Mouse (Mus musculus): ENCODE results near the gene Ogdh.

Gene Ogdh

GRCm38 (mm10) chr11:6291401-6292115, at the start of gene Ogdh:
TSS of gene Ogdh (plus strand) at chr11:6291633.
- CTCF ChIA-PET: interaction anchor here (0.5 kb wide), 1 partner anchor 355 kb away, joined by 3 read pairs; no protein-coding TSS in a partner anchor

DNA sequence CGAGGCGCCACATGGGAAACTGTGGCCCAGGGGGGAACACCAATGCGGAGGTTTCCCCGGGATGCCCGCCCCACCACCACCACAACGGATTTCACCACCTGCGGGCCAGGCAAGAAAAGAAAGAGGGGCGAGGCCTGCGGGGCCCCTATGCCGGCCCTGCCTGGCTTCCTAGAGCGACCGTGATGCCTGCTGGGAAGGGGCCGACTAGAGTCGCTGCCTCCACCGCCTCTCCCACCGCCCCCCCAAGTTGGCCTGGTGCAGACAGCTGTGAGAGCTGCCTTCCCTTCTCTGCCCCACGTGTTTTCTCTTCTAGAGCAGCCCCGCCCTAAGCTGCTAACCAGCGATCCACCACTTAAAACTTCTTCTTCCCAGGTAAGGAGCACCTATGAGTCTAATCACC, 46.7 kb upstream of the Ogdh start:
- CTCF ChIA-PET: interaction anchor here (0.7 kb wide), 1 partner anchor 30 kb away, joined by 3 read pairs; no protein-coding TSS in a partner anchor

GRCm38 (mm10) chr11:6252248-6252647, 39.2 kb upstream of the Ogdh start:
- CTCF ChIA-PET: no interaction called here

- CTCF ChIA-PET: no interaction called here
Measured at GRCm38 (mm10) chr11:6252824-6253223, 38.6 kb upstream of the Ogdh start.

- CTCF ChIA-PET: interaction anchor here (0.8 kb wide), 1 partner anchor 272 kb away, joined by 3 read pairs; no protein-coding TSS in a partner anchor
Measured at GRCm38 (mm10) chr11:6254602-6255001, 36.8 kb upstream of the Ogdh start.

- CTCF ChIA-PET: no interaction called here
Measured at GRCm38 (mm10) chr11:6256490-6257072, 34.9 kb upstream of the Ogdh start.

GRCm38 (mm10) chr11:6259413-6259812, 32.0 kb upstream of the Ogdh start:
- CTCF ChIA-PET: no interaction called here

DNA sequence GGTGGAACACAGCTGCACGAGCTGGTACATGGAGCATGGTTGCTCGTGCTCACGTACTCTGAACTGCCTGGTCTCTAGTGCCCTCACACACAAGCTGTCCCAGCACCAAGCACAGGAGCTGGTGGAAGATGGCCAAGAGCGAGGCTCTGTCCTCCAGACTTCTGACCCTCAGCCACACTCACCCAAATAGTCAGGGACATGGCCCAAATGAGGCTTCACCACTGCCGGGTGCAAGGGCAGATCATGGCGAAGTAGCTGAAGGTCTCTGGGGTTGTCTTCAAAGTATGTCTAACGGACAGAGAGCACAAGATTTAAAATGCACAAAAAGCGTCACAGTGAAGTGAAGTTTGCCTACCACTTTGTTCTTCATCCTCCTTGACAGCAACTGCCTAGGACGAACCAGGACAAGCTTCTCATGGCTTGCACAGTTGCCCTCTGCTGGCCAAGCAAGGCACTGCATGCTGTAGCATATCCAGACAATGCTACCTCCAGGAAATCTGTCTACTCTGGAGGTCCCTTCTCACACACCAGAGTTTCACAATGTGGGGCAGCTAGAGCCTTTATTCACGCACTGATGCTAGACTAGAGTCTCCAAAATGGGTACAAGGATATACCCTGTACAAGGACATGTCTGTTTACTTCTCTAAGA, 29.9 kb upstream of the Ogdh start:
- CTCF ChIA-PET: interaction anchor here (1.8 kb wide), 1 partner anchor 14 kb away, joined by 6 read pairs; the partner anchor contains the start of gene Tmed4

DNA sequence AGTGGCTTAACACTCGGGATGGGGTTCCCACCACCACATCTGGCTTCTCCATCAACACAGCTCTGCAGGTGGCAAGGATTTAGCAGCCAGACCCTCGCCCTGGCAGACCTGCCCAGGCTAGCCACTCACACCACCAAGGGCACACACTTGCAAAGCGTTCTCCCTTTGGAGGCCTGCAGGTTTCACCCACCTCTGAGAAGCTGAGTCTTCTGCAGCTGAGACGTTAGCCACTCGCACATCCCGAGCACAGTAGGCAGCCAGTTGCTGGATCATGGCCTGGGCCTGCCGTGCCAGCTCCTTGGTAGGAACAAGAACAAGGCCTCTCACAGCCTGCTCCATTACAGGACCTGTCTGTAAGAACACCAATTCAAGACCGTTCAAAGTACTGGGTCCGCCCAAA, 24.8 kb upstream of the Ogdh start:
- CTCF ChIA-PET: interaction anchor here (1.4 kb wide), 1 partner anchor 8 kb away, joined by 3 read pairs; the partner anchor contains the start of gene Tmed4

DNA sequence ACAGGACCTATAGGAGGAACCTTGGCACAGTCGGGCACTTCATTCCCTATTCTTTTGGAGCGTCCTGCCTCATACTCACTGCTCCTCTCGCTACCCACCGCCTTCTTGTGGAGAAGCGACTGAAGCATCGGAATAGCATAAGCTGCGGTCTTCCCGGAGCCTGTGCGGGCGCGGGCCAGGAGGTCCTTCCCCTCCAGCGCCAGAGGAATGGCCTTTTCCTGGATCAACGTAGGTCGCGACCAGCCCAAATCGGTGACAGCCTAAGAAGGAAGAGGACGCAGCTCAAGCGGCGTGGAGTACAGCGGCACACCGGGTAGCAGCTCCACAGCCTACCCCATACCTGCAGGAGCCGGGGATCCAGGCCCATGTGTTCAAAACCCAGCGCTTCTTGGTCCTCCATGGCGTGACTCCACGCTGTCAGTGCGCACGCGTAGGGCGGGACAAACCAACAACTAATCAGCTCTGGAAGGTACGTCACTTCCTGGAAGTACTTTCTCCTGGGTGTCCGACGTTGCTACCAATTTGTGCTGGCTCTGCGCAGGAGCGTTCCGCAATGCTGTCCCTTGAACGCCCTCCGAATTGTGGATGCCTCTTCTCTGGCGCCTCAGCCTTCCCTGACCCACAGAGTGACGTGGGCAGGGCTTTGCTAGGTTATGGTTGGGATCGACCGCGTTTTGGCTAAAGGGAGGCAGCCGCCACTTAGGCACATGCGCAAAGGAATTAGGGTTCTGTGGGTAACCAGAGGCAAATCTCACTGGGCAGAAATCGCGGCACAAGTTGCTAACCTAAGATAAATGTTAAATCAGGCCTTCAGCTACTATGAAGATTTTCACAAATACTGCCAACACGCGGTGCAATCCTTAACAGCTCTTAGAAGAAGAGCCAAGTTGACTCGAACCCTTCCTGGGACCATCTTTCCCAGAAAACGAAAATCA, 23.8 kb upstream of the Ogdh start, which contains the start of gene Ddx56:
Gene Ddx56 (minus strand): TSS at position 453 of the 935 bp plus-strand sequence.
- CTCF ChIA-PET: interaction anchor here (0.6 to 1.4 kb wide), 3 partner anchors 7 to 935 kb away, joined by 3 to 19 read pairs (median 11); partner anchors contain the start of gene Tmed4

DNA sequence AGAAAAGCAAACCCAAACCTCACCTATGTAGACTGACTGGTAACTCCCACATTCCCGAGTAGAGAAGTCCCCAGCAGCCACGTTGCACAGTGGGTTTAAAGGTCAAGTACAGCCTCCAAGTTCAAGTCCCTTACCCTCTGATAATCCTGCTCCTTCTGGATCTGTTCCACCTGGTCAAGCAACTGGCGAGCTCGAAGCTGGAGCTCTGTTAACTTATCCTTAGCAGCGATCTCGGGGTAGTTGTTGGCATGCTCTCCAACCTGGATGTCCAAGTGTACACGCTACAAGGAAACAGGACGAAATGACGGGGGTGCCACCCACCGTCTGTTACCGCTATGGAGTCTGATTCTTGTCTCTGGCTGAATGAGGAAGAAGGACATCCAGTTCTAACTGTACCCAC, 17.8 kb upstream of the Ogdh start:
- CTCF ChIA-PET: interaction anchor here (1.7 kb wide), 1 partner anchor 8 kb away, joined by 4 read pairs; no protein-coding TSS in a partner anchor

- CTCF ChIA-PET: interaction anchor here (0.6 to 1.7 kb wide), 5 partner anchors 8 to 191 kb away, joined by 3 to 6 read pairs (median 4); no protein-coding TSS in a partner anchor
Measured at GRCm38 (mm10) chr11:6274387-6275093, 16.9 kb upstream of the Ogdh start, which contains the start of gene Tmed4. TSS of gene Tmed4 (minus strand) at chr11:6274870.

DNA sequence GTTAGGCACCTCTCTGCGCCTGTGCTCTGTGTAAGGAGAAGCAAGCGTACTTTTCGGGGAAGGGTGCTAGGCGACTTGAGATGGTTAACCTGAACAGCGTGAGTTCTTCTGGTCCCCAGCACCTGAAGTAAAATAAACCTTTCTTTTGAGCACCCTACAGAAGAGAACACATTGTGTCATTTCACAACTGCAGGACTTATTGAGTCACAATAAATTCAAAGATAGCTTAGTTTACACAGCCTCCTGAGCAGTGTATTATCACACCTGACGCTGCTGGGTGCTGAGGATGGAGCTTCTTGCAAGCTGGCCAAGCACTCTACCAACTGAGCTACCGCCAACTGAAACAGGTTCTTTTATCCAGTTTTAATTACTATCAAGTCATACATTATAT, 16.3 kb upstream of the Ogdh start:
- CTCF ChIA-PET: interaction anchor here (0.6 to 1.7 kb wide), 5 partner anchors 8 to 192 kb away, joined by 3 to 6 read pairs (median 4); no protein-coding TSS in a partner anchor

DNA sequence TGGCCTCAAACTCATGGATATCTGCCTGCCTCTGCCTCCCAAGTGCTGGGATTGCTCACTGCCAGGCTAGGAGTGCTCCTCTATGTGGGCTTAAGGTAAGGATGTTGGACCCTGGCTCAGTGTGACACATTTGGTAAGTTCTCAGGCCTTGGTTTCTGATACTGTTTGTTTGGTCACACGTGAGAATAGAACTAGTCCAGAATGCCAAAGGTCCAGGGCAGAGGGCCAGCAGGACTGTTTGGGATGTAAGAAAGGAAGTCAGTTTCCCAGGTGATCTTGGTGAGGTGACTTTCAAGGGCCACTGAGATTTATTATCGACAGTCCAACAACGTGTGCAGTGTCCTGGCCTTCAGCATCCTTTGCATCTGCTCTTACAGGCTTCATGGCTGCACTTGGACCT, 15.0 kb upstream of the Ogdh start:
- CTCF ChIA-PET: no interaction called here

DNA sequence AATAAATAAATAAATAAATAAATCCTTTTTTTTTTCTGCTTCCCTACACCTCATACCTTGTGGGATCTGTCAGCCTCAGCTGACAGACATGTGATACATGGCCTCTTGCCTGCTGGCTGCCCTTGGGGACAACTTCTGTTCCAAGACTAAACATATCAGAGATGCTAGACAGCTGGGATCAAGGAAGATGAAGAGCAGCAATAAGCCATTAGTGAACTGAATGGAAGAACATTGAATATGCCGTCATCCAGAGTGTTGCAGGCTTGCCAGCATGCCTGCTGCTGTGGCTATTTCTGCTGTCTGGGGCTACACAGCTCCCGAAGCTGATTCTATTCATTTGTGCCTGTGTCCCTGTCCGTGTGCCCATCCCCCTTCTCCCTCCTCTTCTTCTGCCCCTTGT, 8.5 kb upstream of the Ogdh start:
- CTCF ChIA-PET: no interaction called here

DNA sequence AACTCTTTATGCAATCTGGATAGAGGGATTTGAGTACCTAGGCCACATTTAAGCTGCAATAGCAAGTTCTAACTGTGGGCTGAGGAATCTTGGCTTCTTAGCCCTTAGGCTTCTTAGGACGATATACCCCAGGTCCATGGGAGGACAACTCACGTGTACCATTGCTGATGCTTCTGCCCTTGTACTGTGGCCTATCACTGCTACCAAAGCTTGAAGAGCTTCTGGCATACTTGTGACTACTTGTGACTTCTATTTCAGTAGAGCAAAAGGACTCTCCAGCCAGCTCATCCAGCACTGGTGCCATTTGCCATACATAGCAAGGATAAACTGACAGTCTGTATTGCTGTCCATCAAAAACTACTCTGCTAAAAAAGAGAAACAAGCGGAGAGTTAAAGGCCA, 1.3 kb upstream of the Ogdh start:
- CTCF ChIA-PET: no interaction called here

- CTCF ChIA-PET: no interaction called here
Measured at GRCm38 (mm10) chr11:6290883-6291282, 550 bp upstream of the Ogdh start.

DNA sequence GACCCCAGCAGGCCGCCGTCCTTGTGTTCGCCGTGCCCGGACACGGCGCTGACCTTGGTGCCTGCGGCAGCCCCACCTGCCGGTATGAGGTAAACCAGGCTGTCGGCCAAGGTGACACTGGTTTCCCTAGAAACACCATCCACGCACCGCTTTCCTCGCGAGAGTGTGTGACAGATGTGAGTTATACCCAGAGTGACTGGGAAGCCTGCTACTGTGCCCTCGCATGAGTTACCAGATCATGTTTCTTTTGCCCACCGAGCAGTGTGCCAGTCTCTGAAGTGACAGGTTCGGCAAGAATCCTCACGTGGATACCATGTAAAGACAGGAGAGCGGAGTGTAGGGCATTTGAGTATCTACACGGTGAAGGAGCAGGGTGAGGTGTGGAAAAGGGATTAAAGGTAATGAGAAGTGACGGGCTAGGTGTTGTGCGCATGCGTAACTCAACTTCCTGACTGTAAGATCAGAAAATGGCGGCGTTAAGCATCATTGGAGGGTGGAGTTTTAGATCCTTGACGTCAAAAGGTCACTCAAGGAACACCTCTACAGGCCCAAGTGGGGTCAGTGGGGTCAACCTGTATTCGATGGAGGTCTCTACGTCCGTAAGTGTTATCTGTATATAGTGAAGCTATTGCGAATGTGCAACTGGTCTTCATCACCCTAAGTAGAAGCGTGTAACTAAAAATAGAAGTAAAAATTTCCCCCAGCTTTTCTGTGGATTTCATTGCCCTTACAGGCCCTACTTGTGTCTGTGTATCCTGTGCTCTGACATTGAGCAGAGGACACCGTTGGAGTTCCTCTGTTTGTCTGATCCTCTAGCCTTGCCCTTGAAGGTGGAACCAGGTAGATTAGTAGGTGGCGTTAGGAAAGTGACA, 919 bp downstream of the Ogdh start:
- CTCF ChIA-PET: interaction anchor here (0.5 kb wide), 1 partner anchor 354 kb away, joined by 3 read pairs; no protein-coding TSS in a partner anchor

GRCm38 (mm10) chr11:6292988-6293349, 1.5 kb downstream of the Ogdh start:
- CTCF ChIA-PET: no interaction called here

DNA sequence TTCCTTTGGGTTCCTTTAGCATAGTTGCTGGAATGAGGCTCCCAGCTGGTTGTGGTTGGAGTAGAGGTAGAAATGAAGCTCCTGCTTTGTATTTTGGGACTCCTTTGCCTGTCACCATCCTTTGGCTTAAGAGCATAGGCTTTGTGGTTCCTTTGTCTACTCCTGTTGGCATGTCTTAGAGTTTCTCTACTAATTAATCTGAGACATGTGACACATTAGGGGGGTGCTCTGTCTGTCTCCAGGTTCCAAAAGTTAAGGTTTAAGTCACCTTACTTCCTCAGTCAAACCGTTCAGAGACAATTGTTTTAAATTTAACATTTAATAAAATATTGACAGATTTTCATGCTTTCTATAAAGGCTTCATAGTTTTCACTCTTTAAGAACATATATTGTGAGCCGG, 2.2 kb downstream of the Ogdh start:
- CTCF ChIA-PET: no interaction called here
